Mouse (Mus musculus): ENCODE data around the gene Trp53i13. TPM values are rescaled to one million over a fixed set of nuclear protein-coding genes. Genes with fewer than 3 reads are reported as not detected.

The Trp53i13 gene
- total RNA-seq, 1 experiment = 18.4 TPM

DNA sequence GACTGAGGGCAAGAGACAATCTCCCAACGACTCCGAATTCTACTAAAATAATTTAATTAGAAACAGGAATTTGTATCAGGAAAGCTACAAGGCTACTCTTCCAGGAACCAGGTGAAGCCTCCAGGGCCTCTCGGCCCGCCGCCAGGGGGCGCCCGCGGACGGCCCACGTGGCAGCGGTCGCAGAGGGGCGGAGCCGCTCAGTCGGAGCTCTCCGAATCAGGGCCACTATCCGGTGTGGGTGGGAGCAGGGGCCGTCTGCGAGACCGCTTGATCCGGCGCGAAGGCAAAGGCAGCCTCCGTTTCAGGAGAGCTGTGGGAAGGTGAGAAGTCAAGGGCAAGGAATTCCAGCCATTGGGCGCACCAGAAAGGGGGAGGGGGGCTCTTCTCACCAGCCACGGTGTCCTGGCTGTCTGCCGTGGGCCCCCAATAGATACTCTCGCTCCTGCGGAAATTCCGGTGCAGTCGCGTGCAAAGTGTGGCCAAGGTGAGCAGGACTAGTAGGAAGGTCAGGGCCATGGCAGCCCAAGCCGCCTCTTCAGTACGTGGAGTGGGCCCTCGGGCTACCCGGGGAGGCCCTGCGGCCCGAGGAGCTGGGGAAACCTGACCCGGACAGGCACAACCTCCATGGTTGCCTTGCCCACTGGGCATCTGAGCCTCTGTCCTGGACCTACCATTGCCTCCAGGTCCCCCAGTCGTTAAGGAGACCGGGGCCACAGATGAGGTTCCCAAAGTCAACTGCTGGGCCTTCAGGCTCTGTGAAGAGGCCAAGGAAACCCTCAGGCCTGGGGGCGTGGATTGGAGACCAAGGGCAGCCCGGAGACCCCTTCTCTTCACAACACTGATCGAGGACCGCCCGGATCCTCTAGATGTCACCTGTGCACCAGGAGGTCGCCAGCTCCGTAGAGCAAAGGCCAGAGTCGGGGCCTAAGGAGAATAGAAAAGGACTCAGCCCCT, 7.4 kb downstream of the Trp53i13 start:
- H3K9ac ChIP-seq (ENCODE audit: insufficient read depth, low read depth, low read length, poor library complexity, severe bottlenecking) = peak overlapping the region; percentile 36; the same call in 1 of the 2 replicates
- peak overlapping the region; percentile 42 to 44 for H3K4me3 ChIP-seq (ENCODE audit: insufficient read depth in 1 of 2, low read depth in 1 of 2, low read length in 2 of 2, poor library complexity in 1 of 2, severe bottlenecking in 1 of 2)
- DNase-seq (ENCODE audit: low read depth, low spot score) = no peak
- H3K9me3 ChIP-seq (ENCODE audit: control insufficient read depth, insufficient read depth, low read depth, low read length) = no peaks in the 10 kb centered on the region
- H3K27ac ChIP-seq (ENCODE audit: insufficient read depth, low read depth, low read length, poor library complexity, severe bottlenecking) = no peak overlapping the region
- in situ Hi-C loops (cut with MboI; ENCODE audit: low sequenced_read_pairs in 2 of 2, unreplicated experiment in 2 of 2) = no loop called here
- peaks cover 0 to 19% of the 10 kb centered on the region in 2 experiments for H3K4me1 ChIP-seq (ENCODE audit: control insufficient read depth in 2 of 2, insufficient read depth in 2 of 2, low read length in 2 of 2, poor library complexity in 1 of 2)
- H3K36me3 ChIP-seq (ENCODE audit: control insufficient read depth, insufficient read depth, low read length, poor library complexity, severe bottlenecking) = peaks cover 38% of the 10 kb centered on the region
- TF ChIP-seq HCFC1 (IDR thresholded peaks at IDR 0.05; ENCODE audit: borderline replicate concordance, insufficient read depth, low read length) = no peak
- no peak for TF ChIP-seq MAFK (IDR thresholded peaks at IDR 0.05; ENCODE audit: insufficient read depth, low read depth, low read length)
- no peak for TF ChIP-seq CHD2 (IDR thresholded peaks at IDR 0.05; ENCODE audit: low read depth, low read length)
- TF ChIP-seq ZC3H11A (IDR thresholded peaks at IDR 0.05; ENCODE audit: borderline replicate concordance, low read depth, low read length) = no peak
- TF ChIP-seq ZNF384 (IDR thresholded peaks at IDR 0.05; ENCODE audit: low read depth, low read length) = no peak

DNA sequence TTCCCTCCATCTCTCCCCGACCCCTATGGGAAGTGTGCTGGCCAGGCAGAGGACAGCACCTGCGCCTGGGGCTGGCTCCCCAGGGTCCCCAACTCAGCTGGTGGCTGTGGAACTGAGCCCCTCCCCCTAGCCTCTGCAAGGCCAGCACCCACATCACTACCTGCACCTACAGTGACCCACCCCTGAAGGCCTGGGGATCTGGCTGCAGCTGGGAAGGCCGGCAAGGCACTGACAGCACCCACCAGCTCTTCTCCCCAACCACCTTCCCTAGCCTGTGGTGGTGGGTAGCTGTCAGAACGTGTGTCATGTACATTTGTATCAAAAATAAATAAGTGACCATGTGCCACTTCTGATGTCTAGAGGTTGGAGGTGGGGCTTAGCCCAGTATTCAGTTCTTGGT, 8.4 kb downstream of the Trp53i13 start:
- DNase-seq (ENCODE audit: low read depth, low spot score) = no peak
- in situ Hi-C loops (cut with MboI; ENCODE audit: low sequenced_read_pairs in 2 of 2, unreplicated experiment in 2 of 2) = no loop called here
- Histone ChIP-seq H3K36me3 (ENCODE audit: control insufficient read depth, insufficient read depth, low read length, poor library complexity, severe bottlenecking) (peaks cover 45% of the 10 kb centered on the region), H3K9ac (ENCODE audit: insufficient read depth, low read depth, low read length, poor library complexity, severe bottlenecking) (no peak overlapping the region), H3K9me3 (ENCODE audit: control insufficient read depth, insufficient read depth, low read depth, low read length) (no peaks in the 10 kb centered on the region), H3K4me1 (ENCODE audit: control insufficient read depth in 2 of 2, insufficient read depth in 2 of 2, low read length in 2 of 2, poor library complexity in 1 of 2) (peaks cover 0 to 25% of the 10 kb centered on the region in 2 experiments), H3K4me3 (ENCODE audit: insufficient read depth in 1 of 2, low read depth in 1 of 2, low read length in 2 of 2, poor library complexity in 1 of 2, severe bottlenecking in 1 of 2) (no peak overlapping the region), H3K27ac (ENCODE audit: insufficient read depth, low read depth, low read length, poor library complexity, severe bottlenecking) (no peak overlapping the region)
- TF ChIP-seq ZC3H11A (IDR thresholded peaks at IDR 0.05; ENCODE audit: borderline replicate concordance, low read depth, low read length) = no peak
- TF ChIP-seq ZNF384 (IDR thresholded peaks at IDR 0.05; ENCODE audit: low read depth, low read length) = no peak
- TF ChIP-seq CHD2 (IDR thresholded peaks at IDR 0.05; ENCODE audit: low read depth, low read length) = no peak
- TF ChIP-seq MAFK (IDR thresholded peaks at IDR 0.05; ENCODE audit: insufficient read depth, low read depth, low read length) = no peak
- TF ChIP-seq HCFC1 (IDR thresholded peaks at IDR 0.05; ENCODE audit: borderline replicate concordance, insufficient read depth, low read length) = no peak

DNA sequence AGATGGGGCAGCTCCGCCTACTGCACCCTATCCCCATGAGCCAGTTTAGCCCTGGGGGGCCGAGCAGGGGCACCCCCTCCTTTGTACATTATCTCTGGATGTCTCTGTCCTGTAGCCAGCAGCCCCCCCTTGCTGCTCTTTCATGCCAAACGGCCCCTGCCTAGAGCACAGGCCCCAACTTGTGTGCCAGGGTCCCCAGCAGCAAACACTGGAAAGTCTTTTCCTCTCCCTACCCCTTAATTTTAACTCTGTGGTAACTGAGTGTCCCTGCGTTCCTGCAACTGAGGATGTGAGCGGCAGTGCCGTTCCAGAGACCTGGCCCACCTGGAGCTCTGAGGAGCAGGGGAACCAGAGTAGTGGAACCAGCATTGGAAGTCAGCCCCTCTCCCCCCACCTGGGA, 8.8 kb downstream of the Trp53i13 start:
- in situ Hi-C loops (cut with MboI; ENCODE audit: low sequenced_read_pairs in 2 of 2, unreplicated experiment in 2 of 2) = no loop called here
- no peak for TF ChIP-seq CHD2 (IDR thresholded peaks at IDR 0.05; ENCODE audit: low read depth, low read length)
- TF ChIP-seq ZC3H11A (IDR thresholded peaks at IDR 0.05; ENCODE audit: borderline replicate concordance, low read depth, low read length) = no peak
- no peak for TF ChIP-seq ZNF384 (IDR thresholded peaks at IDR 0.05; ENCODE audit: low read depth, low read length)

DNA sequence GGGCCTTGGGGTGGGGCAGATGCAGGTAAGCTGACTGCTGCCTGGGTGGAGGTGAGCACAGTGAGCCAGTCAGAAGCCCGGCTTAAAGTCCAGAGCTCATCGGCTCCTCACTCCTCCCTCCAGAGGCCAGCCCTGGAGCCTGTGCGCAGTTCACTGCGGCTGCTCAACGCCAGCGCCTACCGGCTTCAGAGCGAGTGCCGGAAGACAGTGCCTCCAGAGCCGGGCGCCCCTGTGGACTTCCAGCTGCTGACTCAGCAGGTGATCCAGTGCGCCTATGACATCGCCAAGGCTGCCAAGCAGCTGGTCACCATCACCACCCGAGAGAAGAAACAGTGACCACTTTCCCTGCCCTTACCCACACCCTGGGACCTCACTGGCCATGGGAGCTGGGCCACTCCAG, 9.5 kb downstream of the Trp53i13 start:
- peaks cover 50% of the 10 kb centered on the region for H3K36me3 ChIP-seq (ENCODE audit: control insufficient read depth, insufficient read depth, low read length, poor library complexity, severe bottlenecking)
- H3K27ac ChIP-seq (ENCODE audit: insufficient read depth, low read depth, low read length, poor library complexity, severe bottlenecking) = no peak overlapping the region
- in situ Hi-C loops (cut with MboI; ENCODE audit: low sequenced_read_pairs in 2 of 2, unreplicated experiment in 2 of 2) = no loop called here

More for the DNA sequence above, 8.8 kb downstream of the Trp53i13 start:
- H3K9ac ChIP-seq (ENCODE audit: insufficient read depth, low read depth, low read length, poor library complexity, severe bottlenecking) = no peak overlapping the region
- no peak for DNase-seq (ENCODE audit: low read depth, low spot score)
- no peak overlapping the region for H3K4me3 ChIP-seq (ENCODE audit: insufficient read depth in 1 of 2, low read depth in 1 of 2, low read length in 2 of 2, poor library complexity in 1 of 2, severe bottlenecking in 1 of 2)
- H3K4me1 ChIP-seq (ENCODE audit: control insufficient read depth in 2 of 2, insufficient read depth in 2 of 2, low read length in 2 of 2, poor library complexity in 1 of 2) = peaks cover 0 to 25% of the 10 kb centered on the region in 2 experiments; a peak in 3 of 4 replicates
- H3K27ac ChIP-seq (ENCODE audit: insufficient read depth, low read depth, low read length, poor library complexity, severe bottlenecking) = no peak overlapping the region
- peaks cover 47% of the 10 kb centered on the region for H3K36me3 ChIP-seq (ENCODE audit: control insufficient read depth, insufficient read depth, low read length, poor library complexity, severe bottlenecking)
- no peaks in the 10 kb centered on the region for H3K9me3 ChIP-seq (ENCODE audit: control insufficient read depth, insufficient read depth, low read depth, low read length)

More for the DNA sequence above, 9.5 kb downstream of the Trp53i13 start:
- Histone ChIP-seq H3K9me3 (ENCODE audit: control insufficient read depth, insufficient read depth, low read depth, low read length) (no peaks in the 10 kb centered on the region), H3K4me1 (ENCODE audit: control insufficient read depth in 2 of 2, insufficient read depth in 2 of 2, low read length in 2 of 2, poor library complexity in 1 of 2) (peaks cover 0 to 26% of the 10 kb centered on the region in 2 experiments; a peak in 3 of 4 replicates), H3K9ac (ENCODE audit: insufficient read depth, low read depth, low read length, poor library complexity, severe bottlenecking) (no peak overlapping the region), H3K4me3 (ENCODE audit: insufficient read depth in 1 of 2, low read depth in 1 of 2, low read length in 2 of 2, poor library complexity in 1 of 2, severe bottlenecking in 1 of 2) (no peak overlapping the region)
- TF ChIP-seq ZNF384 (IDR thresholded peaks at IDR 0.05; ENCODE audit: low read depth, low read length) (no peak), MAFK (IDR thresholded peaks at IDR 0.05; ENCODE audit: insufficient read depth, low read depth, low read length) (peak; percentile 63; the same call in 1 of the 2 replicates)
- no peak for DNase-seq (ENCODE audit: low read depth, low spot score)
